Mouse (Mus musculus) regulatory T cell (primary cell): ENCODE data around the gene Slc22a5.

Source experiments
- in situ Hi-C: fragments of 300-600 bp; cut with MboI, MseI; formaldehyde crosslinking; loops from one replicate; pipeline ENCODE4 v1.15.1; 2025; ENCODE audit warnings: high pct_unique_total_duplicates

Gene Slc22a5

GRCm38 (mm10) chr11:53891505-53892451, at the start of gene Slc22a5:
Gene Slc22a5 (minus strand): TSS chr11:53891660.
- in situ Hi-C loops = no loop called here

GRCm38 (mm10) chr11:53931944-53932318, 40.5 kb upstream of the Slc22a5 start:
- in situ Hi-C loops = loop anchor here (5.0 kb wide), 2 partner anchors 60 to 65 kb away; no protein-coding TSS in a partner anchor

GRCm38 (mm10) chr11:53931091-53931943, 39.9 kb upstream of the Slc22a5 start:
- in situ Hi-C loops = loop anchor here (5.0 kb wide), 2 partner anchors 59 to 66 kb away; no protein-coding TSS in a partner anchor

GRCm38 (mm10) chr11:53929741-53930140, 38.3 kb upstream of the Slc22a5 start:
- in situ Hi-C loops = loop anchor here (5.0 kb wide), 2 partner anchors 57 to 68 kb away; no protein-coding TSS in a partner anchor

DNA sequence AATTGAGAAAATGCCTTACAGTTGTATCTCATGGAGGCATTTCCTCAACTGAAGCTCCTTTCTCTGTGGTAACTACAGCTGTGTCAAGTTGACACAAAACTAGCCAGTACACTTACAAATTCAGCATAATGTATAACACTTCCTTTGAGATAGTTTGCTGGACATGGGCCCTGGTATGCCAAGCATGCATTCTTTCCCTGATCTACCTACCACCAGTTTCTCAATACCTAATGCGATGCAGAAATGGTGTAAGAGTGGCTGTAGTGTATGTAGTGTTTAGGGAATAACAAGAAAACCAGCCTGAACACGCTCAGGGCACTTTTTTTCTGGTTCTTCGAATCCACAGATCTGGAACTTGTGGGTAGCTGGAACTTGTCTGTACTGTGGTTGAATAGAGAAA, 37.1 kb upstream of the Slc22a5 start:
- in situ Hi-C loops = no loop called here

DNA sequence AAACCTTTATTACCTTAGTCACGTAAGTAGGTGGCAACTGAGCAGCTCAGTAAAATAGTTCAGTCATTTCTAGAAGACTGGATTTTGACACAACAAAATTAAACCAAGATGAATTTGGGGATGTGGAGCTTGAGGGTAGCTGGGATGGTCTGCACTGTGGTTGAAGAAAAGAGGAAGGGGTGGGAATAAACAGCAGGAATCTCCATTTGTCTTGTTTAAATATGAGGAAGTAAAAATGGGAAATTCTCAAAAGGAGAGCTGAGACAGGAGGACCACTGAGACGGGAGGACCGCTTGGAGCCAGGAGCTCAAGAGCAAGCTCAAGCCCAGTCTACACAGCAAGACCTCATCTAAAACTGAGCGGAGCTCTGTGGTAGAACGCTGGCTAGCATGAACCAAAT, 34.8 kb upstream of the Slc22a5 start:
- in situ Hi-C loops = no loop called here

DNA sequence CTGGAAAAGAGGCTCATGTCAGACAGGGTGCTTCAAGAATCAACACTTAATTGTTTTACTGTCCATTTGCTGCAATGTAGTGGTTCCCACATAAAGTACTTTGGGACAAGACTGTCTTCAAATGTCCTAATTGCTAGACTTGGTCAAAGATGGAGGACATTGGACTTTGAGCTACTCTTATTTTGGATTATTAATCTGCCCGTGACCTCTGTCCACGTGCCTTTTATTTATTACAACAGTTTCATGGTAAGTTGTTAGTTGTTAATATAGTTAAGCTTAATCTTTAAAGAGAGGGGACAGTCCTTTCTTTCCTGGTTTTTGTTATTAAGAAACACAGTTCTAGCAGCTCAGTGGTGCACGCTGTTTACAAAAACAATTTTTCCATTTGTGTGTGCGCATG, 27.4 kb upstream of the Slc22a5 start:
- in situ Hi-C loops = no loop called here

DNA sequence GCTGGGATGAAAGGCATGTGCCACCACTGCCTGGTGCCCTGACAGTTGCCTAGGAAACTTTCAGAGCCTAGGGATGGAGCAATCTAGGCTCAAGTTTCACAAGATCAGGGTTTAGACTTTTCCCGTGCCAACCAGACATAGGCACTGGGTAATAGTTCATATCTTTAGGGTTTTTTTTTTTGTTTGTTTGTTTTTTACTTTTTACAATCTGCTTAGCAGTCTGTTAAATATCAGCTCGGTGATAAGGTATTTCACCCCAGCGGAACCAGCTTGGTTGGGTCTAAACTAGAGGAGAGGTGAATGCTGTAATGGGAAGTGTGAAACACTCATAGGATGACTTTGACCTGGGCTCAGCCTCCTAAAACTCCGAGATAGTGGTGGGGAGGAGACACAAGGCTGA, 19.6 kb upstream of the Slc22a5 start:
- in situ Hi-C loops = no loop called here

GRCm38 (mm10) chr11:53908686-53909085, 17.2 kb upstream of the Slc22a5 start:
- in situ Hi-C loops = loop anchor here (10.0 kb wide), 1 partner anchor 696 kb away; no protein-coding TSS in a partner anchor

DNA sequence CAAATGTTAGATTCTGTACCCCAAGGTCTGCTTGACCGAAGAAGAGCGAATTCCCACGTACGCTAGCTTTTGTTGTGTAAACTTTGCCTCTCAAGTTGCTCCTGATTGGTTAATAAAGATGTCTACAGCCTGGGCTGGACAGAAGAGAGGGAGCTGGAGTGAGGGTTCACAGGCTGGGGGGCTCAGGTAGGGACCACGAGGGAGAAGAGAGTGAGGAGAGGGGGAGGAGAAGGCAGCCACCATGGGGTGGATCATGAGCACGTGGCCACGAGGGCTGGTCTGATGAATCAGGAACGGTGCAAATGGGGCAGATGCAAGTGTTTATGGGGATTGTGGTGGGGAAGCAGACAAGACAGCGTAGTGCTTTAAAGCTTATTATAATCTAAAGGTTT, 13.1 kb upstream of the Slc22a5 start:
- in situ Hi-C loops = loop anchor here (10.0 kb wide), 1 partner anchor 700 kb away; no protein-coding TSS in a partner anchor

DNA sequence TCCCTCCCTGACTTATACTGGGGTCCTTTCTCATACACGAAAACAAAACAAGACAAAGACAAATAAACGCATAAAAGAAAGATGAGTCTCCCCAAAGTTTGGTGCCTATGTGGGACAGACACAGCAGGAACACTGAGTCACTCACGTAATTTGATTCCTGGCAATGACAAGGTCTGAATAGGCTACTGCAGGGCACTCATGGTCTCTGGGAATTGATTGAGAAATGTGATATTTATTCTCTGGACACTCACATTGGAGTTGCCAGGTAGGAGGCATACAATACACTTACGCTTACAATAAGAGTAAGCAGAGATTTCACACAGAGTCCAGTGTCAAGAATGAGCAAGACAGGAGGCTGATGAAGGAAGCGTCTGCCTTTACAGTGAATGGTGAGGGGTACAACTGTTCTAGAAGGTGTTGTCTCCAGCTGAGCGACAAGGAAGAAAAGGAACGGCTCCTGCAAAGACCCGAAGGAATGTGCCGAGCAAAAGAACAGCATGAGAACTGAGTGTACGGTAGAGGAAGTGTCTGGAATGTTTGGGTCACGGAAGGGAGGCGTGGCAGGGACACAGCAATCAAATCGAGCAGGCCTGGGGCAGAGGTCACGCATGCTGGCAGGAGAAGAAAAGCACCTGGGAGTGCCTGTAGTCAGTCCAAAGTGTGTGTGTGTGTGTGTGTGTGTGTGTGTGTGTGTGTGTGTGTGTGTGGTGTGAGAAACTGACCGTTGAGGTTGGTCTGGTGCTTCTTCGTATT, 12.5 kb upstream of the Slc22a5 start:
- in situ Hi-C loops = loop anchor here (10.0 kb wide), 1 partner anchor 701 kb away; no protein-coding TSS in a partner anchor

GRCm38 (mm10) chr11:53902741-53903140, 11.3 kb upstream of the Slc22a5 start:
- in situ Hi-C loops = loop anchor here (10.0 kb wide), 1 partner anchor 702 kb away; no protein-coding TSS in a partner anchor

- in situ Hi-C loops = loop anchor here (10.0 kb wide), 1 partner anchor 704 kb away; no protein-coding TSS in a partner anchor
These were observed 9.5 kb upstream of the Slc22a5 start for GRCm38 (mm10) chr11:53900991-53901390.

DNA sequence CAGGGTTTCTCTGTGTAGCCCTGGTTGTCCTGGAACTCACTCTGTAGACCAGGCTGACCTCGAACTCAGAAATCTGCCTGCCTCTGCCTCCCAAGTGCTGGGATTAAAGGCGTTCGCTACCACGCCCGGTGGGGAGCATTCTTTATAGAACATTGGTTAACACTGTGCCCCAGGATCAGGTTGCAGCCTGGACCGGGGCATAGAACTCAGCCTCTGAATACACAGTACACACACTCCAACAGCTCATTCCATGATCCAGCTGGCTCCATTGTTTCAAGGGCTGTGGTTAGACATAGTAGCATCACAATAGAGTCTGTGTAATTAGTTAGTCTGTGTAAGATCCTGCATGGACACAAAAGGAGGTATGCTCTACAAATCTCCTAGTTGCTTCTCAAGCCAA, 8.5 kb upstream of the Slc22a5 start:
- in situ Hi-C loops = loop anchor here (10.0 kb wide), 1 partner anchor 705 kb away; no protein-coding TSS in a partner anchor

- in situ Hi-C loops = no loop called here
These were observed 7.5 kb upstream of the Slc22a5 start for GRCm38 (mm10) chr11:53899004-53899403.

DNA sequence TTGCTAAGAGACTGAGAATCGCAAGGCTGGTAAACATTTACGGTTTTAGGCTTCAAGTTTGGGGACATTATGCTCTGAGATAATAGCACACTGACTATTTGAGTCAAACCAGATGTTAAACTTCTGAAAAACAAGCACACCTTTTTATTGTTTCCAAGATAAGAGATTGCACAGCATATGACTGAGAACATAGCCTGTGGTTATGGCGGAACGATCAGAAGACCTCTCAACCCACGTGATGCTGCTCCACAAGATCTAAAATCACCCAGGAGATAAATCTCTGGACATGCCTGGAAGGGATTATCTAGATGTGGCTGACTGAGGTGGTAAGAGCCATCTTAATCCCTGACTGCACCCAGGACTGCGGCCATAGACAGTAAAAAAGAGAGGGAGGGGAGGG, 5.5 kb upstream of the Slc22a5 start:
- in situ Hi-C loops = no loop called here

- in situ Hi-C loops = no loop called here
These were observed 2.0 kb upstream of the Slc22a5 start for GRCm38 (mm10) chr11:53893451-53893850.

GRCm38 (mm10) chr11:53892716-53893416, 1.4 kb upstream of the Slc22a5 start:
- in situ Hi-C loops = no loop called here

DNA sequence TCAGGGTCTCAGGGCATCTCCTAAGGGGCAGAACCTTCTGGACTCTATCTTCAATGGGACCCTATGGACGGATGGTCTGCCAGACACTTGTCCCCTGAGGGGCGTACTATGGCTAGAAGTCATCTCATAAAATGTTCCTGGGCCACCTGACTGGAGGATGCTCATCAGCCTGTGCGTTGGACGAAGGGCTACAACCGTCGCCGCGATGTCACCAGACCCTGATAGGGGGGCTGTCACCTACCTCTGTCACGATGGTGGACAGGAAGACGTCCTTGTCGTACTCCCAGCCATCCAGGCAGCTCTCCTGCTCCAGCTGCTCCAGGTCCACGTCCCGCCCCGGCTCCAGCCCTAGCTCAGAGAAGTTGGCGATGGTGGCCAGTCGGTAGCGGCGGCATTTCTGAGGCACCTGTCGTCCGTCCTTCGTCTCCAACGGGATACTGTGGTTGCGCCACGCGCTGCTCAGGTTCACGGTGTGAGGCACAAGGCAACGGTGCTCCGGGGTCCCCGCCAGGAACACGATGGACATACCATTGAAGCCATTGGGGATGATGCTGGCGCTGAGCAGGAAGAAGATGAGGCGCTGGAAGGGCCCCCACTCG, 455 bp downstream of the Slc22a5 start:
- in situ Hi-C loops = no loop called here

DNA sequence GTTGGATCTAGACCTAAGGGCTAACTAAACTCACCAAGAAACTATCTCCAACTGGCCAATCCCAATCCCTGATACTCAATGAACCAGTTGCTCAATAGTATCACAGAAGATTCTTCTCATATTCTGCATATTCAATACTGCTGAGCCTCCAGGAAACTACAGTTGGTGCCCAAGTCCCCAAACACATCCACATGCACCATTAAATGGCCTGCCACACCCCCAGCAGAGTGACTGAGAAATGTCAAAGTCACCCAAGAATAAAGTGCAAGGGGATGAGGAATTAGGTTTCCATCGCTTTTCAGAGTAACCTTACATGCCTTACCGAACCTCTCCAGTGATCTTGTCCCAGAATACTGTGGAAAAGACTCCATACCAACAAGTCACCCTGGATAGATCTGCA, 1.2 kb downstream of the Slc22a5 start:
- in situ Hi-C loops = no loop called here
